Mouse (Mus musculus) forebrain, postnatal 0 days (tissue): ENCODE data around the gene Cubn. TPM values are rescaled to one million over a fixed set of nuclear protein-coding genes. Genes with fewer than 3 reads are reported as not detected.
A peak's percentile ranks its signal among the peaks of the same experiment; 100 is the strongest.

ENCODE experiments used
- ATAC-seq: fragments of 200-750 bp; cut with Nextera tagmentation; 2 replicates; pipeline ENCODE4 v1.8.0; 2017; ENCODE audit warnings: mild to moderate bottlenecking, moderate library complexity
- DNase-seq: peaks from one replicate; pipeline ENCODE4 v3.0.0-alpha.2; 2015
- H3K27ac ChIP-seq: fragments of 300-500 bp; sonication (generic); 2 replicates; pipeline ENCODE4 v1.5.1; 2014; ENCODE audit warnings: low read depth, mild to moderate bottlenecking, antibody characterized with exemption, low read length, moderate library complexity, mixed read lengths
- H3K27me3 ChIP-seq: fragments of 300-500 bp; sonication (generic); 2 replicates; pipeline ENCODE4 v1.6.1; 2014; ENCODE audit warnings: mild to moderate bottlenecking, low read length, mixed read lengths; ENCODE audit not compliant: insufficient read depth
- H3K36me3 ChIP-seq: fragments of 300-500 bp; sonication (generic); 2 replicates; pipeline ENCODE4 v1.6.1; 2014; ENCODE audit warnings: mild to moderate bottlenecking, moderate library complexity; ENCODE audit not compliant: insufficient read depth
- H3K4me1 ChIP-seq: fragments of 300-500 bp; sonication (generic); 2 replicates; pipeline ENCODE4 v1.6.1; 2014; ENCODE audit warnings: antibody characterized with exemption; ENCODE audit not compliant: insufficient read depth
- H3K4me2 ChIP-seq: fragments of 300-500 bp; sonication (generic); 2 replicates; pipeline ENCODE4 v1.6.1; 2014; ENCODE audit warnings: low read depth, mild to moderate bottlenecking, moderate library complexity
- H3K4me3 ChIP-seq: fragments of 300-500 bp; sonication (generic); 2 replicates; pipeline ENCODE4 v1.5.1; 2014; ENCODE audit warnings: low read depth, low read length, mixed read lengths
- H3K9ac ChIP-seq: fragments of 300-500 bp; sonication (generic); 2 replicates; pipeline ENCODE4 v1.6.1; 2014; ENCODE audit warnings: mild to moderate bottlenecking
- H3K9me3 ChIP-seq: fragments of 300-500 bp; sonication (generic); 2 replicates; pipeline ENCODE4 v1.6.1; 2016; ENCODE audit warnings: low read length
- CTCF ChIP-seq: sonication (generic); IDR thresholded peaks from 2 replicates; pipeline ENCODE4 v1.5.1; 2016; ENCODE audit warnings: antibody characterized with exemption, control low read depth, low read depth
- WGBS: fragments of 180-500 bp; shearing (Covaris S2); extraction: QIAGEN DNeasy Blood & Tissue Kit; methylation state at CpG from one replicate; pipeline ENCODE4 v1.1.7; 2014; 5-methylcytosine and 5-hydroxymethylcytosine counted together
- polyA plus RNA-seq: library from polyadenylated mRNA; unstranded; fragments of >200 nt; fragmentation: Nextera tagmentation; extraction: Ambion mirVana; gene quantifications from 2 replicates; pipeline ENCODE4 v1.2.1, GENCODE M21; 2015
- total RNA-seq: library from RNA; depleted of rRNA; stranded (reverse); fragments of >200 nt; gene quantifications from 2 replicates; pipeline ENCODE4 v1.2.3, GENCODE M21; 2014

Cubn gene
- total and polyA plus RNA-seq, 2 experiments from 2014 or later = 0.25 to 1.1 TPM

DNA sequence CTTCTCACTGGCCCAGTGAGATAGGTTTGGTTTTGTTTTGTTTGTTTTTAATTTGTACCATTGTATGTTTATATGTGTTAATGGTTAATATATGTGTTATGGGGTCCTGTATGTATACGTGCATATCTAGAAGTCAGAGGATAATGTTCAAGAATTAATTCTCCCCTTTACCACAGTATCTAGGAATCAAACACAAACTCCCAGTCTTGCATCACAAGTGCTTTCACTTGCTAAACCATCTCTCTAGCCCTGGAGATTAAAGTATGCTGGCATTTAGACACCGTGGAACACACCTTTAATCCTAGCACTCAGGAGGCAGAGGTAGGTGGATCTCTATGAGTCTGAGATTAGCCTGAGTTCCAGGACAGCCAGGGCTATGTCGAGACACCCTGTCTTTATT is 83.3 kb downstream of the Cubn start:
- Histone ChIP-seq H3K4me3 (no peak overlapping the region), H3K4me2 (no peak overlapping the region), H3K36me3 (no peaks in the 10 kb centered on the region), H3K4me1 (no peaks in the 10 kb centered on the region), H3K9me3 (no peaks in the 10 kb centered on the region), H3K9ac (no peak overlapping the region), H3K27ac (no peak overlapping the region), H3K27me3 (no peaks in the 10 kb centered on the region)
- DNase-seq (no peak), ATAC-seq (no peak)
- TF ChIP-seq CTCF = no peak
- WGBS = 77% methylated on average over 3 of the region's 3 CpGs

GRCm38 (mm10) chr2:13407698-13408097 is 83.9 kb downstream of the Cubn start:
- no peak overlapping the region for H3K4me2 ChIP-seq
- no peak overlapping the region for H3K9ac ChIP-seq
- H3K27me3 ChIP-seq = no peaks in the 10 kb centered on the region
- ATAC-seq = no peak
- H3K36me3 ChIP-seq = no peaks in the 10 kb centered on the region
- DNase-seq = no peak
- TF ChIP-seq CTCF = no peak
- no peak overlapping the region for H3K27ac ChIP-seq
- no peaks in the 10 kb centered on the region for H3K9me3 ChIP-seq
- H3K4me1 ChIP-seq = no peaks in the 10 kb centered on the region
- no peak overlapping the region for H3K4me3 ChIP-seq

DNA sequence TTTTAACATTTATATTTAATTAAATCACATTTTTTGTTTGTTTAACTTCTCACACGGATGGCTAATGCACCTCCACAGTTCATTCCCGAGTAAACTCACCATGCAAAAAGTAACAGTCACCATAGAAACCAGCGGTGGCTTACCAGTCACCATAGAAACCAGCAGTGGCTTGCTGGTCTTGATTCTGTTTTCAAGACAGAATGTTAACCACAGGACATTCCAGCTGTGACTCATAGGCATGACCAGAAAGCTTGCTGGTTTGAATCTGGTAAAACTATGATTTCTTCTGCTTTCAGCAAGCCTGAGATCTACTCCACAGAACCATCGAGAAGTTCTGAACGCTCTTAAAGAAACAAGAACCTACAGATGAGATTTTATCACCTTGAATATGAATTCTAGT is 84.3 kb downstream of the Cubn start:
- no peaks in the 10 kb centered on the region for H3K36me3 ChIP-seq
- no peak overlapping the region for H3K4me3 ChIP-seq
- H3K27ac ChIP-seq = no peak overlapping the region
- no peak overlapping the region for H3K4me2 ChIP-seq
- no peaks in the 10 kb centered on the region for H3K4me1 ChIP-seq
- WGBS = 35% methylated on average over 5 of the region's 5 CpGs
- no peak for TF ChIP-seq CTCF
- no peaks in the 10 kb centered on the region for H3K27me3 ChIP-seq
- no peak overlapping the region for H3K9ac ChIP-seq
- DNase-seq (peak; percentile 22), ATAC-seq (peak; percentile 85; the same call in 1 of the 2 replicates)
- H3K9me3 ChIP-seq = no peaks in the 10 kb centered on the region

- Histone ChIP-seq H3K27me3 (no peaks in the 10 kb centered on the region), H3K27ac (no peak overlapping the region), H3K4me2 (no peak overlapping the region), H3K9me3 (no peaks in the 10 kb centered on the region), H3K4me1 (no peaks in the 10 kb centered on the region), H3K36me3 (no peaks in the 10 kb centered on the region), H3K4me3 (no peak overlapping the region), H3K9ac (no peak overlapping the region)
- ATAC-seq = no peak
- no peak for DNase-seq
- 89% methylated on average over 5 of the region's 5 CpGs for WGBS
- TF ChIP-seq CTCF = no peak
These were observed 86.5 kb downstream of the Cubn start for GRCm38 (mm10) chr2:13404986-13405678.

DNA sequence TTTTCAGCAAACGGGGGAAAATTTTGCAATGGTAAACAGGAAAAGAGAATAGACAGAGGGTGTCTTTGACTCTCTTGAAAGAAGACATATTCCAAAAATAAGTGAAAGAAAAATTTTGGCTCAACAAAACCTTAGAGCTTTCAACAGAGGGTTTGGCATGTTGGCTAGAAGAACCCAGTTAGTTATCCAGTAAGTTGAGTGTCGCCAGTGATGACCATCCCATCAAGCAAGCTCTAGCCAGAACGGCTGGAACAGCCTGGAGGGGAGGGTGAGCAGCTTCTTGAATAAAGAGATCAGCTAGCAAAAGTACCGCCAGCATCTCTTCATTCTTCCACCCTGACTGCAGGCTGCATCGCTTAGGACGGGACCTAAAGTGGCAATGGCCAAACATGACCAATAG is 90.8 kb downstream of the Cubn start:
- H3K4me1 ChIP-seq = peaks cover 3% of the 10 kb centered on the region; the same call in 1 of the 2 replicates
- WGBS = 88% methylated on average over 6 of the region's 6 CpGs

DNA sequence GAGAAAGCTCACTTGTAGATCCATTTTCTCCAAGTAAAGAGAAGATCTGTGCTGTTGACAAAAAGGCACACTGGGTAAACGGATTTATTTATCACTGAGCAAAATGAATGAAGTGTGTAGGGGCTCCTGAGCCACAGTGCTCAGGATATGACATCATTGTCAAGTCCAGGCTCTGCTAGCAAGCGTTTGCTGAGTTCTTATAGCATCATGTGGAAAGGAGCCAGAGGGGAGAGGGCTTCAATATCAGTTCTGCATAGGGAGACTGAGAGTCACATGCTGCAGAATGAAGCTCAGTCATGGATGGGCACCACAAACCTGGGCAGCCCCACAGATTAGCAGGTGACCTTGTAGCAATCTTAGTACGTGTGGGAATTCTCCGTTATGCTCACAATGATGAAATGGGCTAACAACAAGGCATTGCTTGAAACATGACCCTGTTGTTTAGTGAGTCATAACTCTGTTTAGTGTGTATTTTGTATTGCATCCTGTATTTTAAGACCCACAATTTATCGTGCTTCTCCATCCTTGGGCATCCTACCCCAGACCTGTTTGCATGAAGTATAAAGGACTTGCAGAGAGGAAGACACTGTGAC is 92.0 kb downstream of the Cubn start:
- ATAC-seq (peak; percentile 23; the same call in 1 of the 2 replicates), DNase-seq (peak; percentile 11)
- WGBS = 33% methylated on average over 5 of the region's 5 CpGs
- no peaks in the 10 kb centered on the region for H3K36me3 ChIP-seq
- H3K9ac ChIP-seq = no peak overlapping the region
- no peak for TF ChIP-seq CTCF
- no peak overlapping the region for H3K4me2 ChIP-seq
- H3K4me1 ChIP-seq = peaks cover 3% of the 10 kb centered on the region; the same call in 1 of the 2 replicates
- H3K27me3 ChIP-seq = no peaks in the 10 kb centered on the region
- no peaks in the 10 kb centered on the region for H3K9me3 ChIP-seq
- H3K27ac ChIP-seq = no peak overlapping the region
- no peak overlapping the region for H3K4me3 ChIP-seq

More for the DNA sequence above, 90.8 kb downstream of the Cubn start:
- no peak overlapping the region for H3K4me3 ChIP-seq
- no peak overlapping the region for H3K4me2 ChIP-seq
- no peaks in the 10 kb centered on the region for H3K27me3 ChIP-seq
- H3K9ac ChIP-seq = no peak overlapping the region
- DNase-seq = no peak
- H3K36me3 ChIP-seq = no peaks in the 10 kb centered on the region
- TF ChIP-seq CTCF = no peak
- no peaks in the 10 kb centered on the region for H3K9me3 ChIP-seq
- H3K27ac ChIP-seq = no peak overlapping the region
- no peak for ATAC-seq

DNA sequence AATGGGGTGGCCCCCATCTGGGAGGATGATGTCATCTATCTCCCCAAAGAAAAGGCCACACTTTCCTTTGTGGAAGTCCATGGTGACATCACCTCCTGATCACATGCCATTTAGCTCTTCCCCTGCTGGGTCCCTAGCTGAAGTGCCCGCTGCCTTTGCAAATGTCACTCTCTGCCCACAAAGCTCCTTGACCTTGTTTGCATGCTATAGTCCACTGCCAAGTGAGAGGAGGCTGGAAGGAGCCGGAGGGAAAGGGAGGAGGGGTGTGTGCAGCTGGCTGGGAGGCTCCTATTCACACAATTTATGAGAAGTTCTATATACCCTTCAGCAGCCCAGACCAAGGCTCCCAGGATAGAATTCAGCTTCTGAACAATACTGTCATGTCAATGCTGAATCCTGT is 92.7 kb downstream of the Cubn start:
- H3K4me1 ChIP-seq = peaks cover 3% of the 10 kb centered on the region; the same call in 1 of the 2 replicates
- ATAC-seq (peak; percentile 92), DNase-seq (peak; percentile 67)
- no peak overlapping the region for H3K4me2 ChIP-seq
- H3K9ac ChIP-seq = no peak overlapping the region
- WGBS = 6% methylated on average over 2 of the region's 2 CpGs
- no peak for TF ChIP-seq CTCF
- no peak overlapping the region for H3K27ac ChIP-seq
- no peak overlapping the region for H3K4me3 ChIP-seq
- H3K36me3 ChIP-seq = no peaks in the 10 kb centered on the region
- H3K27me3 ChIP-seq = no peaks in the 10 kb centered on the region
- no peaks in the 10 kb centered on the region for H3K9me3 ChIP-seq
